Comparison of ENCODE assay signal across 9 mouse cellular contexts in the genomic region with DNA sequence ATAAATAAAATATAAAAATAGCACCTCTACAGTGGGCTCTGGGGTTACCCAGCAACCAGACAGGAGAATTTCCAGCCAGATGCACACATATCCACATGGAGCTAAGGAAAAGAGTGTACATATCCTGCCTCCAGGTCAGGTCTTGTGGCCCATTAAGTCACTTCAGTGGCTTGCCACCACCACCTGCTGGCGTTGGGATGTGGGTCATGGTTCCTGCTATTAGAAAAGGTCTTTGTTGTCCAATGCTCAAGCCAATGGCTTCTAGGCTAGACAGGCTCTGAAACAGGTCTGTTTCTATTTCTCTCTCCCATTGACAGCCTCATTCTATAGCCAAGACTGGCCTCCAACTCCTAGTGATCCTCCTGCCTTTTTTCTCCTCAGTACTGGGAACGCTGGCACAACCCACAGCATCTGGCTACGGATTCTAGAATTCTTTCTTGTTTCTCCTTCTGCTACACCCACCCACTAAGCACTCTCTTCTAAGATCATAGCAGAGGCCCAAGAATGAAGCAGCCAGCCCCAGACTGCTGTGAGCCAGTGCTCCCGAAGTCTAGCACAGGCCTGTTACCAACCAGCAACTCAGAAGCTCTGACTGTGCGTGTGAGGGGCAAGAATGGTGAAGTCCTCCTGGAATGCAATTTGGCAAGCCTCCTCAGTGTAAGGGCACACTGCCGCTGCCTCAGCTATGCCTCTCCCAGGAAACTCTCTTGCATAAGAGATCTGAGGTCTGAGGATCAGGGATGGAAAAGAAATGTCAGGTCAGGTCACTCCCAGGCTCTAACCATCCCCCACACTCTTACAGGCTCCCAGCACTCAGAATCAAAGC. TPM values are rescaled to one million over a fixed set of nuclear protein-coding genes. Genes with fewer than 3 reads are reported as not detected.
DNase-seq lines count a peak whose midpoint lies in the region; ATAC-seq lines count a peak whose summit lies in the region.
"Had no signal": no experiment of that assay in that cellular context is flagged by ENCODE, and none has a peak within 500 bp of the region (broad histone marks: within the 10 kb centered on the region; RNA-seq: fewer than 3 reads in every experiment).

No protein-coding gene starts in this region.

- H3K36me3 ChIP-seq in limb, embryonic 15.5 days = no peaks in the 10 kb centered on the region; the same call in 1 of the 2 replicates
- peaks cover 55% of the 10 kb centered on the region for H3K36me3 ChIP-seq in limb, embryonic 10.5 days

- peak; percentile 26; the same call in 1 of the 2 replicates for ATAC-seq in cerebellum, adult (ENCODE audit: insufficient number of reproducible peaks, low FRiP score, low TSS enrichment)
- 0 out of 2 replicates have a peak, but pooled peaks have one; percentile 15 for ATAC-seq in limb, embryonic 15.5 days (ENCODE audit: insufficient number of reproducible peaks, low FRiP score, low TSS enrichment, low read depth)

- DNase-seq in cerebellum, adult 11 months = no peak
- no peak for DNase-seq in limb, embryonic 10.5 days (ENCODE audit: low spot score)
- peak; percentile 50 to 72 for DNase-seq in gastrocnemius, adult 8-10 months (ENCODE audit: low spot score in 2 of 2)
- peak; percentile 76 for DNase-seq in lung, postnatal 25 days (ENCODE audit: low spot score)
- no peak for DNase-seq in embryo, embryonic 9.5 days (ENCODE audit: extremely low spot score)
- no peak for DNase-seq in embryo, embryonic 10 days (ENCODE audit: low spot score)

- H3K27me3 ChIP-seq in limb, embryonic 15.5 days = no peaks in the 10 kb centered on the region
- no peaks in the 10 kb centered on the region for H3K27me3 ChIP-seq in limb, embryonic 10.5 days (ENCODE audit: low read depth, poor library complexity, severe bottlenecking)
- H3K27me3 ChIP-seq: limb, embryonic 13.5 days had no signal

- peak overlapping the region; percentile 35; the same call in 1 of the 2 replicates for H3K27ac ChIP-seq in limb, embryonic 15.5 days
- H3K27ac ChIP-seq in limb, embryonic 10.5 days = no peak overlapping the region
- H3K27ac ChIP-seq: limb, embryonic 13.5 days had no signal

- no peak overlapping the region for H3K9ac ChIP-seq in limb, embryonic 15.5 days
- H3K9ac ChIP-seq: limb, embryonic 13.5 days had no signal

- H3K4me3 ChIP-seq in limb, embryonic 15.5 days = no peak overlapping the region
- no peak overlapping the region for H3K4me3 ChIP-seq in limb, embryonic 10.5 days
- H3K4me3 ChIP-seq: limb, embryonic 13.5 days had no signal

- WGBS in limb, embryonic 15.5 days = 78% methylated on average over 6 of the region's 6 CpGs
- 93% methylated on average over 6 of the region's 6 CpGs for WGBS in limb, embryonic 10.5 days

- H3K4me1 ChIP-seq in limb, embryonic 15.5 days = peaks cover 4% of the 10 kb centered on the region
- H3K4me1 ChIP-seq in limb, embryonic 10.5 days = no peaks in the 10 kb centered on the region; the same call in 1 of the 2 replicates

- H3K4me2 ChIP-seq in limb, embryonic 15.5 days = no peak overlapping the region
- H3K4me2 ChIP-seq: limb, embryonic 13.5 days had no signal

- H3K9me3 ChIP-seq in limb, embryonic 15.5 days = no peaks in the 10 kb centered on the region
- H3K9me3 ChIP-seq in limb, embryonic 10.5 days (replicated peaks) = no peaks in the 10 kb centered on the region
- H3K9me3 ChIP-seq: limb, embryonic 13.5 days had no signal

RNA-seq across cellular contexts. Expression of gene Bicra, which starts 19.4 kb away (rescaled TPM):
- polyA plus RNA-seq in limb, embryonic 15.5 days (2015; fragmentation: Nextera tagmentation; extraction: Ambion mirVana) = 7.2 and 7.5 TPM in 2 replicates
- polyA plus RNA-seq in limb, embryonic 10.5 days (2016; fragmentation: Nextera tagmentation; extraction: Ambion mirVana) = 10.6 and 10.8 TPM in 2 replicates
- total RNA-seq in gastrocnemius, adult 8-10 months (2022) = 1 to 10 TPM; 3.7 to 6.8 (median 5.6) TPM

RNA-seq across cellular contexts. Expression of gene Zfp541, which starts 33.3 kb away (rescaled TPM):
- polyA plus RNA-seq in limb, embryonic 15.5 days (2015; fragmentation: Nextera tagmentation; extraction: Ambion mirVana) = 0.07 TPM in 1 of 2 replicates, not detected in the other
- 0.05 TPM in 1 of 2 replicates, not detected in the other for polyA plus RNA-seq in limb, embryonic 10.5 days (2016; fragmentation: Nextera tagmentation; extraction: Ambion mirVana)
- total RNA-seq in gastrocnemius, adult 8-10 months (2022) = not detected

Comparison
In these comparisons a context has a peak if more than half of its experiments do, and no peak if none do; other contexts are left out.
1. DNase-seq: peak in gastrocnemius, adult 8-10 months (2 of 2) and lung, postnatal 25 days (single experiment); none in cerebellum, adult 11 months (single experiment), limb, embryonic 10.5 days (single experiment), embryo, embryonic 9.5 days (single experiment) and embryo, embryonic 10 days (single experiment).